Mouse (Mus musculus) skeletal muscle tissue, adult 2 months (tissue): ENCODE measurements around the gene Ube4a.
A peak's percentile ranks its signal among the peaks of the same experiment; 100 is the strongest.

Experiments
- DNase-seq: peaks from one replicate; pipeline ENCODE4 v3.0.0-alpha.2; 2012; ENCODE audit warnings: low read depth, low spot score

Gene Ube4a

GRCm38 (mm10) chr9:44903856-44904255, 61.5 kb downstream of the Ube4a start:
- DNase-seq, result no peak

- DNase-seq, result no peak
These were observed 65.0 kb downstream of the Ube4a start for GRCm38 (mm10) chr9:44900402-44900801.

- DNase-seq, result peak; percentile 48
These were observed 65.7 kb downstream of the Ube4a start for GRCm38 (mm10) chr9:44899716-44900115.

- no peak for DNase-seq
These were observed 68.4 kb downstream of the Ube4a start for GRCm38 (mm10) chr9:44897024-44897423.

GRCm38 (mm10) chr9:44892664-44893063, 72.7 kb downstream of the Ube4a start:
- DNase-seq, result no peak

GRCm38 (mm10) chr9:44891210-44891609, 74.2 kb downstream of the Ube4a start:
- DNase-seq, result no peak

- DNase-seq, result no peak
These were observed 75.3 kb downstream of the Ube4a start for GRCm38 (mm10) chr9:44890122-44890521.

GRCm38 (mm10) chr9:44888114-44888624, 77.2 kb downstream of the Ube4a start:
- DNase-seq, result no peak

GRCm38 (mm10) chr9:44882981-44883569, 82.3 kb downstream of the Ube4a start:
- no peak for DNase-seq

GRCm38 (mm10) chr9:44882436-44882980, 82.9 kb downstream of the Ube4a start:
- DNase-seq, result no peak

GRCm38 (mm10) chr9:44881941-44882435, 83.4 kb downstream of the Ube4a start:
- peak; percentile 40 for DNase-seq

GRCm38 (mm10) chr9:44881221-44881871, 84.1 kb downstream of the Ube4a start, which contains the start of gene Kmt2a:
Gene Kmt2a (minus strand): TSS chr9:44881296.
- peak; percentile 98 for DNase-seq

GRCm38 (mm10) chr9:44880309-44881081, 84.9 kb downstream of the Ube4a start:
- no peak for DNase-seq

- no peak for DNase-seq
These were observed 85.6 kb downstream of the Ube4a start for GRCm38 (mm10) chr9:44879694-44880271.

- no peak for DNase-seq
These were observed 86.5 kb downstream of the Ube4a start for GRCm38 (mm10) chr9:44878776-44879500.

- DNase-seq, result no peak
These were observed 87.7 kb downstream of the Ube4a start for GRCm38 (mm10) chr9:44877686-44878085.

- no peak for DNase-seq
These were observed 89.9 kb downstream of the Ube4a start for GRCm38 (mm10) chr9:44875476-44875875.

GRCm38 (mm10) chr9:44874198-44874597, 91.2 kb downstream of the Ube4a start:
- no peak for DNase-seq

GRCm38 (mm10) chr9:44873665-44874064, 91.7 kb downstream of the Ube4a start:
- DNase-seq, result no peak
